Mouse (Mus musculus): ENCODE measurements around the gene Ust.

The Ust gene

GRCm38 (mm10) chr10:8358286-8359045 lies 160.2 kb downstream of the Ust start:
- in situ Hi-C loops (cut with MboI; ENCODE audit: low pct_unique_long_range_greater_than_20kb in 1 of 2, low sequenced_read_pairs in 2 of 2, unreplicated experiment in 1 of 2), result no loop called here

GRCm38 (mm10) chr10:8353534-8353933 lies 165.1 kb downstream of the Ust start:
- in situ Hi-C loops (cut with MboI; ENCODE audit: low pct_unique_long_range_greater_than_20kb in 1 of 2, low sequenced_read_pairs in 2 of 2, unreplicated experiment in 1 of 2), result no loop called here

- in situ Hi-C loops (cut with MboI; ENCODE audit: low pct_unique_long_range_greater_than_20kb in 1 of 2, low sequenced_read_pairs in 2 of 2, unreplicated experiment in 1 of 2), result no loop called here
Measured at GRCm38 (mm10) chr10:8350626-8351025, 168.0 kb downstream of the Ust start.

- in situ Hi-C loops (cut with MboI; ENCODE audit: low pct_unique_long_range_greater_than_20kb in 1 of 2, low sequenced_read_pairs in 2 of 2, unreplicated experiment in 1 of 2), result no loop called here
Measured at GRCm38 (mm10) chr10:8347497-8347896, 171.1 kb downstream of the Ust start.

GRCm38 (mm10) chr10:8342556-8342955 lies 176.1 kb downstream of the Ust start:
- in situ Hi-C loops (cut with MboI; ENCODE audit: low pct_unique_long_range_greater_than_20kb in 1 of 2, low sequenced_read_pairs in 2 of 2, unreplicated experiment in 1 of 2), result no loop called here

GRCm38 (mm10) chr10:8339645-8340428 lies 178.8 kb downstream of the Ust start:
- in situ Hi-C loops (cut with MboI; ENCODE audit: low pct_unique_long_range_greater_than_20kb in 1 of 2, low sequenced_read_pairs in 2 of 2, unreplicated experiment in 1 of 2), result no loop called here

- in situ Hi-C loops (cut with MboI; ENCODE audit: low pct_unique_long_range_greater_than_20kb in 1 of 2, low sequenced_read_pairs in 2 of 2, unreplicated experiment in 1 of 2), result no loop called here
Measured at GRCm38 (mm10) chr10:8336601-8337000, 182.0 kb downstream of the Ust start.

GRCm38 (mm10) chr10:8330958-8331357 lies 187.7 kb downstream of the Ust start:
- in situ Hi-C loops (cut with MboI; ENCODE audit: low pct_unique_long_range_greater_than_20kb in 1 of 2, low sequenced_read_pairs in 2 of 2, unreplicated experiment in 1 of 2), result no loop called here

GRCm38 (mm10) chr10:8330006-8330405 lies 188.6 kb downstream of the Ust start:
- in situ Hi-C loops (cut with MboI; ENCODE audit: low pct_unique_long_range_greater_than_20kb in 1 of 2, low sequenced_read_pairs in 2 of 2, unreplicated experiment in 1 of 2), result no loop called here

- in situ Hi-C loops (cut with MboI; ENCODE audit: low pct_unique_long_range_greater_than_20kb in 1 of 2, low sequenced_read_pairs in 2 of 2, unreplicated experiment in 1 of 2), result no loop called here
Measured at GRCm38 (mm10) chr10:8323304-8323765, 195.3 kb downstream of the Ust start.

- in situ Hi-C loops (cut with MboI; ENCODE audit: low pct_unique_long_range_greater_than_20kb in 1 of 2, low sequenced_read_pairs in 2 of 2, unreplicated experiment in 1 of 2), result no loop called here
Measured at GRCm38 (mm10) chr10:8320771-8321170, 197.9 kb downstream of the Ust start.

GRCm38 (mm10) chr10:8309435-8309834 lies 209.2 kb downstream of the Ust start:
- in situ Hi-C loops (cut with MboI; ENCODE audit: low pct_unique_long_range_greater_than_20kb in 1 of 2, low sequenced_read_pairs in 2 of 2, unreplicated experiment in 1 of 2), result no loop called here

GRCm38 (mm10) chr10:8304211-8304610 lies 214.4 kb downstream of the Ust start:
- in situ Hi-C loops (cut with MboI; ENCODE audit: low pct_unique_long_range_greater_than_20kb in 1 of 2, low sequenced_read_pairs in 2 of 2, unreplicated experiment in 1 of 2), result no loop called here

- in situ Hi-C loops (cut with MboI; ENCODE audit: low pct_unique_long_range_greater_than_20kb in 1 of 2, low sequenced_read_pairs in 2 of 2, unreplicated experiment in 1 of 2), result no loop called here
Measured at GRCm38 (mm10) chr10:8299166-8299565, 219.5 kb downstream of the Ust start.

- in situ Hi-C loops (cut with MboI; ENCODE audit: low pct_unique_long_range_greater_than_20kb in 1 of 2, low sequenced_read_pairs in 2 of 2, unreplicated experiment in 1 of 2), result no loop called here
Measured at GRCm38 (mm10) chr10:8297214-8297613, 221.4 kb downstream of the Ust start.

- in situ Hi-C loops (cut with MboI; ENCODE audit: low pct_unique_long_range_greater_than_20kb in 1 of 2, low sequenced_read_pairs in 2 of 2, unreplicated experiment in 1 of 2), result no loop called here
Measured at GRCm38 (mm10) chr10:8290661-8291060, 228.0 kb downstream of the Ust start.

GRCm38 (mm10) chr10:8287350-8287791 lies 231.3 kb downstream of the Ust start:
- in situ Hi-C loops (cut with MboI; ENCODE audit: low pct_unique_long_range_greater_than_20kb in 1 of 2, low sequenced_read_pairs in 2 of 2, unreplicated experiment in 1 of 2), result no loop called here

GRCm38 (mm10) chr10:8283991-8284390 lies 234.6 kb downstream of the Ust start:
- in situ Hi-C loops (cut with MboI; ENCODE audit: low pct_unique_long_range_greater_than_20kb in 1 of 2, low sequenced_read_pairs in 2 of 2, unreplicated experiment in 1 of 2), result no loop called here

- in situ Hi-C loops (cut with MboI; ENCODE audit: low pct_unique_long_range_greater_than_20kb in 1 of 2, low sequenced_read_pairs in 2 of 2, unreplicated experiment in 1 of 2), result no loop called here
Measured at GRCm38 (mm10) chr10:8277094-8277493, 241.5 kb downstream of the Ust start.

- in situ Hi-C loops (cut with MboI; ENCODE audit: low pct_unique_long_range_greater_than_20kb in 1 of 2, low sequenced_read_pairs in 2 of 2, unreplicated experiment in 1 of 2), result no loop called here
Measured at GRCm38 (mm10) chr10:8269681-8270080, 248.9 kb downstream of the Ust start.
